Mouse (Mus musculus): Measurements from ENCODE around the gene Epb41. TPM values are rescaled to one million over a fixed set of nuclear protein-coding genes. Genes with fewer than 3 reads are reported as not detected.

Gene Epb41
- polyA plus RNA-seq, 1 experiment from 2014 or later, result 125 TPM

GRCm38 (mm10) chr4:132093136-132093535 lies 18.0 kb upstream of the Epb41 start:
- no peak for ATAC-seq (ENCODE audit: insufficient number of reproducible peaks, insufficient read depth, low FRiP score, low TSS enrichment)
- no peak overlapping the region for H3K4me2 ChIP-seq (replicated peaks)
- H3K9me3 ChIP-seq, result no peaks in the 10 kb centered on the region
- H3K9ac ChIP-seq, result no peak overlapping the region
- no peak overlapping the region for H3K4me3 ChIP-seq
- no peaks in the 10 kb centered on the region for H3K4me1 ChIP-seq
- 78% methylated on average over 6 of the region's 6 CpGs for WGBS
- H3K27ac ChIP-seq, result no peak overlapping the region
- H3K27me3 ChIP-seq, result no peaks in the 10 kb centered on the region
- no peaks in the 10 kb centered on the region for H3K36me3 ChIP-seq

GRCm38 (mm10) chr4:132088921-132089320 lies 13.8 kb upstream of the Epb41 start:
- WGBS, result 21% methylated on average over 7 of the region's 7 CpGs
- no peak for ATAC-seq (ENCODE audit: insufficient number of reproducible peaks, insufficient read depth, low FRiP score, low TSS enrichment)
- H3K4me3 ChIP-seq, result no peak overlapping the region

GRCm38 (mm10) chr4:132085114-132085513 lies 10.0 kb upstream of the Epb41 start:
- H3K27me3 ChIP-seq, result no peaks in the 10 kb centered on the region
- 81% methylated on average over 7 of the region's 7 CpGs for WGBS
- no peaks in the 10 kb centered on the region for H3K4me1 ChIP-seq
- no peak overlapping the region for H3K4me3 ChIP-seq
- ATAC-seq (ENCODE audit: insufficient number of reproducible peaks, insufficient read depth, low FRiP score, low TSS enrichment), result no peak
- no peak overlapping the region for H3K4me2 ChIP-seq (replicated peaks)
- no peaks in the 10 kb centered on the region for H3K9me3 ChIP-seq
- no peak overlapping the region for H3K9ac ChIP-seq
- no peak overlapping the region for H3K27ac ChIP-seq
- no peaks in the 10 kb centered on the region for H3K36me3 ChIP-seq

More at GRCm38 (mm10) chr4:132088921-132089320, 13.8 kb upstream of the Epb41 start:
- Histone ChIP-seq H3K4me2 (replicated peaks) (no peak overlapping the region), H3K4me1 (no peaks in the 10 kb centered on the region), H3K36me3 (no peaks in the 10 kb centered on the region), H3K27me3 (no peaks in the 10 kb centered on the region), H3K9me3 (no peaks in the 10 kb centered on the region), H3K27ac (no peak overlapping the region), H3K9ac (no peak overlapping the region)

- Histone ChIP-seq H3K36me3 (no peaks in the 10 kb centered on the region), H3K27me3 (no peaks in the 10 kb centered on the region), H3K9ac (no peak overlapping the region), H3K9me3 (no peaks in the 10 kb centered on the region), H3K4me2 (replicated peaks) (no peak overlapping the region), H3K4me3 (no peak overlapping the region), H3K4me1 (peaks cover 7% of the 10 kb centered on the region; the same call in 1 of the 2 replicates), H3K27ac (no peak overlapping the region)
- 66% methylated on average over 4 of the region's 4 CpGs for WGBS
- ATAC-seq (ENCODE audit: insufficient number of reproducible peaks, insufficient read depth, low FRiP score, low TSS enrichment), result no peak
Observed at GRCm38 (mm10) chr4:132080492-132080983, 5.4 kb upstream of the Epb41 start.

GRCm38 (mm10) chr4:132079555-132080275 lies 4.6 kb upstream of the Epb41 start:
- peaks cover 7% of the 10 kb centered on the region; the same call in 1 of the 2 replicates for H3K4me1 ChIP-seq

GRCm38 (mm10) chr4:132078296-132078714 lies 3.2 kb upstream of the Epb41 start:
- WGBS, result 63% methylated on average over 7 of the region's 7 CpGs
- H3K9me3 ChIP-seq, result no peaks in the 10 kb centered on the region
- no peak overlapping the region for H3K9ac ChIP-seq
- H3K4me1 ChIP-seq, result peaks cover 13% of the 10 kb centered on the region
- H3K36me3 ChIP-seq, result no peaks in the 10 kb centered on the region
- ATAC-seq (ENCODE audit: insufficient number of reproducible peaks, insufficient read depth, low FRiP score, low TSS enrichment), result no peak
- H3K27ac ChIP-seq, result no peak overlapping the region
- no peak overlapping the region for H3K4me3 ChIP-seq
- no peak overlapping the region for H3K4me2 ChIP-seq (replicated peaks)
- 0 out of 2 replicates have a peak, but pooled peaks cover 4% of the 10 kb centered on the region for H3K27me3 ChIP-seq

More at GRCm38 (mm10) chr4:132079555-132080275, 4.6 kb upstream of the Epb41 start:
- WGBS, result 16% methylated on average over 19 of the region's 19 CpGs
- no peak overlapping the region for H3K27ac ChIP-seq
- ATAC-seq (ENCODE audit: insufficient number of reproducible peaks, insufficient read depth, low FRiP score, low TSS enrichment), result no peak
- H3K36me3 ChIP-seq, result no peaks in the 10 kb centered on the region
- no peak overlapping the region for H3K4me3 ChIP-seq
- H3K4me2 ChIP-seq (replicated peaks), result peak overlapping the region; percentile 13; the same call in 1 of the 2 replicates
- H3K27me3 ChIP-seq, result no peaks in the 10 kb centered on the region
- H3K9me3 ChIP-seq, result no peaks in the 10 kb centered on the region
- no peak overlapping the region for H3K9ac ChIP-seq

GRCm38 (mm10) chr4:132077445-132077844 lies 2.3 kb upstream of the Epb41 start:
- WGBS, result 70% methylated on average over 7 of the region's 7 CpGs
- Histone ChIP-seq H3K9ac (no peak overlapping the region), H3K4me3 (no peak overlapping the region), H3K4me1 (peaks cover 13% of the 10 kb centered on the region), H3K4me2 (replicated peaks) (no peak overlapping the region), H3K9me3 (no peaks in the 10 kb centered on the region), H3K27ac (no peak overlapping the region), H3K36me3 (no peaks in the 10 kb centered on the region), H3K27me3 (0 out of 2 replicates have a peak, but pooled peaks cover 11% of the 10 kb centered on the region)
- ATAC-seq (ENCODE audit: insufficient number of reproducible peaks, insufficient read depth, low FRiP score, low TSS enrichment), result no peak

- Histone ChIP-seq H3K9ac (no peak overlapping the region), H3K4me2 (replicated peaks) (peak overlapping the region; percentile 11; the same call in 1 of the 2 replicates), H3K36me3 (no peaks in the 10 kb centered on the region), H3K27me3 (0 out of 2 replicates have a peak, but pooled peaks cover 11% of the 10 kb centered on the region), H3K9me3 (no peaks in the 10 kb centered on the region), H3K4me1 (peaks cover 13% of the 10 kb centered on the region), H3K4me3 (no peak overlapping the region), H3K27ac (0 out of 2 replicates have a peak overlapping the region, but pooled peaks have one; percentile 17)
- WGBS, result 21% methylated on average over 20 of the region's 20 CpGs
- no peak for ATAC-seq (ENCODE audit: insufficient number of reproducible peaks, insufficient read depth, low FRiP score, low TSS enrichment)
Observed at GRCm38 (mm10) chr4:132076480-132077405, 1.6 kb upstream of the Epb41 start.

- H3K4me3 ChIP-seq, result peak overlapping the region; percentile 64; the same call in 1 of the 2 replicates
- peaks cover 13% of the 10 kb centered on the region for H3K4me1 ChIP-seq
- 32% methylated on average over 1 of the region's 1 CpGs for WGBS
Observed at GRCm38 (mm10) chr4:132075796-132076195, 675 bp upstream of the Epb41 start.

GRCm38 (mm10) chr4:132074077-132074932 lies 816 bp downstream of the Epb41 start, which contains the start of gene Gm10300:
Gm10300 (plus strand) TSS chr4:132074697.
- under 1% methylated on average over 42 of the region's 42 CpGs for WGBS

More at GRCm38 (mm10) chr4:132075796-132076195, 675 bp upstream of the Epb41 start:
- Histone ChIP-seq H3K9ac (no peak overlapping the region), H3K9me3 (no peaks in the 10 kb centered on the region), H3K27ac (no peak overlapping the region), H3K4me2 (replicated peaks) (peak overlapping the region; percentile 81), H3K36me3 (no peaks in the 10 kb centered on the region), H3K27me3 (0 out of 2 replicates have a peak, but pooled peaks cover 11% of the 10 kb centered on the region)
- ATAC-seq (ENCODE audit: insufficient number of reproducible peaks, insufficient read depth, low FRiP score, low TSS enrichment), result no peak

More at GRCm38 (mm10) chr4:132074077-132074932, 816 bp downstream of the Epb41 start, which contains the start of gene Gm10300:
- Histone ChIP-seq H3K9me3 (no peaks in the 10 kb centered on the region), H3K36me3 (no peaks in the 10 kb centered on the region), H3K9ac (peak within 1 kb of the TSS; percentile 52), H3K27me3 (0 out of 2 replicates have a peak, but pooled peaks cover 11% of the 10 kb centered on the region), H3K4me1 (peaks cover 13% of the 10 kb centered on the region), H3K4me2 (replicated peaks) (peak within 1 kb of the TSS; percentile 81), H3K4me3 (peak within 1 kb of the TSS; percentile 64), H3K27ac (peak within 1 kb of the TSS; percentile 6; the same call in 1 of the 2 replicates)
- ATAC-seq (ENCODE audit: insufficient number of reproducible peaks, insufficient read depth, low FRiP score, low TSS enrichment), result 0 out of 2 replicates have a peak, but pooled peaks have one; percentile 1
